ENCODE assay signal across 9 mouse cellular contexts in the genomic region with DNA sequence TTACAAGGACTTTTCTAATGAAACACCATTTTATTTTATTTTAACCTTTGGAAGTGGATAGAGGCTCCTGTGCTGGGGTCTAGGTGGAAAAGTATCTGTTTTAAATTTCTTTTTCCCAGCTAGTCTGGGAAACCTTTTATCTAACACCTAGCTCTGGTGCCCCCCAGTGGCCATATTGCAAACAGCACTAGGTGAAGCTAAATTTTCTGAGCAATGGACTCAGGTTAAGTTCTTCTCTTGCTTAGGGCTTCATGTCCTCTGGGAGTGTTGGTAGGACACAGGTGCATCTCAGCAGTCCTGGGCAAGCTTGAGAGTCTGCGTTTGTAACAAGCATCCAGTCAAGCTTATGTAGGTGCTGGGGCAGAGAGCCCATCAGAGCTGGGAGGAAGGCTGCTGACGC. TPM values are rescaled to one million over a fixed set of nuclear protein-coding genes. Genes with fewer than 3 reads are reported as not detected.
DNase-seq lines count a peak whose midpoint lies in the region; ATAC-seq and TF ChIP-seq lines count a peak whose summit lies in the region.
"Had no signal": no experiment of that assay in that cellular context is flagged by ENCODE, and none has a peak within 500 bp of the region (broad histone marks: within the 10 kb centered on the region; RNA-seq: fewer than 3 reads in every experiment).

No protein-coding gene starts in this region.

- no peaks in the 10 kb centered on the region for H3K9me3 ChIP-seq in forebrain, postnatal 0 days (ENCODE audit: low read length)
- no peaks in the 10 kb centered on the region for H3K9me3 ChIP-seq in forebrain, embryonic 16.5 days (ENCODE audit: control insufficient read depth, low read length)
- H3K9me3 ChIP-seq: limb, embryonic 13.5 days had no signal

- no peaks in the 10 kb centered on the region; the same call in 1 of the 2 replicates for H3K4me1 ChIP-seq in forebrain, postnatal 0 days (ENCODE audit: insufficient read depth)
- H3K4me1 ChIP-seq in forebrain, embryonic 16.5 days (replicated peaks; ENCODE audit: control insufficient read depth, insufficient read depth, low read length) = no peaks in the 10 kb centered on the region
- H3K4me1 ChIP-seq: limb, embryonic 13.5 days had no signal

- TF ChIP-seq CTCF in forebrain, postnatal 0 days (IDR thresholded peaks at IDR 0.05; ENCODE audit: low read depth) = peak; percentile 87

- intact Hi-C loops in left cerebral cortex, postnatal 14 days (cut with DNase I) = loop anchor here (5.0 kb wide), 2 partner anchors 45 to 165 kb away; no protein-coding TSS in a partner anchor

- no peak overlapping the region for H3K27ac ChIP-seq in forebrain, postnatal 0 days (ENCODE audit: low read depth, low read length)
- H3K27ac ChIP-seq in forebrain, embryonic 16.5 days (ENCODE audit: low read length) = no peak overlapping the region
- H3K27ac ChIP-seq: limb, embryonic 13.5 days had no signal

- peak; percentile 87 for DNase-seq in forebrain, postnatal 0 days
- peak; percentile 43 for DNase-seq in Muller cell, postnatal 12 days (ENCODE audit: inconsistent ontology term)
- DNase-seq in cerebellum, postnatal 36 days = peak; percentile 83 to 86
- DNase-seq in heart, postnatal 4 days = peak; percentile 79
- peak; percentile 86 to 90 for DNase-seq in left cerebral cortex, postnatal 14 days (ENCODE audit: low spot score in 2 of 2)
- DNase-seq in ovary, postnatal 14 days (ENCODE audit: low spot score) = peak; percentile 68
- DNase-seq in thymus, postnatal 14 days = peak; percentile 83

- no peak overlapping the region for H3K9ac ChIP-seq in forebrain, postnatal 0 days
- H3K9ac ChIP-seq in forebrain, embryonic 16.5 days (replicated peaks; ENCODE audit: low read depth, low read length) = no peak overlapping the region
- H3K9ac ChIP-seq: limb, embryonic 13.5 days had no signal

- H3K27me3 ChIP-seq in forebrain, postnatal 0 days (ENCODE audit: insufficient read depth, low read length) = no peaks in the 10 kb centered on the region
- 0 out of 2 replicates have a peak, but pooled peaks cover 2% of the 10 kb centered on the region for H3K27me3 ChIP-seq in forebrain, embryonic 16.5 days (replicated peaks; ENCODE audit: control insufficient read depth, insufficient read depth, low read length)
- H3K27me3 ChIP-seq: limb, embryonic 13.5 days had no signal

- 53% methylated on average over 2 of the region's 2 CpGs for WGBS in forebrain, postnatal 0 days
- 50% methylated on average over 2 of the region's 2 CpGs for WGBS in forebrain, embryonic 16.5 days

- no peak overlapping the region for H3K4me2 ChIP-seq in forebrain, postnatal 0 days (ENCODE audit: low read depth)
- no peak overlapping the region for H3K4me2 ChIP-seq in forebrain, embryonic 16.5 days (ENCODE audit: low read length)
- H3K4me2 ChIP-seq: limb, embryonic 13.5 days had no signal

- no peak overlapping the region for H3K4me3 ChIP-seq in forebrain, postnatal 0 days (ENCODE audit: low read depth, low read length)
- no peak overlapping the region for H3K4me3 ChIP-seq in forebrain, embryonic 16.5 days (replicated peaks; ENCODE audit: low read length)
- H3K4me3 ChIP-seq: limb, embryonic 13.5 days had no signal

- no peak for ATAC-seq in forebrain, postnatal 0 days
- ATAC-seq in forebrain, embryonic 16.5 days = no peak

- no peaks in the 10 kb centered on the region for H3K36me3 ChIP-seq in forebrain, postnatal 0 days (ENCODE audit: insufficient read depth)
- no peaks in the 10 kb centered on the region for H3K36me3 ChIP-seq in forebrain, embryonic 16.5 days (ENCODE audit: control insufficient read depth, insufficient read depth)
- H3K36me3 ChIP-seq: limb, embryonic 13.5 days had no signal

RNA-seq across cellular contexts. Expression of a gene that starts 13.0 kb away (rescaled TPM):
- total RNA-seq in forebrain, postnatal 0 days (2014; rRNA removed) = 9.6 and 12.9 TPM in 2 replicates
- 10.3 and 16.9 TPM in 2 replicates for polyA plus RNA-seq in forebrain, postnatal 0 days (2015; fragmentation: Nextera tagmentation; extraction: Ambion mirVana)
- 8.5 and 10.7 TPM in 2 replicates for polyA plus RNA-seq in forebrain, embryonic 16.5 days (2015; fragmentation: Nextera tagmentation; extraction: Ambion mirVana)
- total RNA-seq in heart, postnatal 4 days (2021) = 10 to 100 TPM; 26.3 to 27.7 TPM
- total RNA-seq in left cerebral cortex, postnatal 14 days (2021) = 100 to 1,000 TPM in 1 of 2 experiments, 10 to 100 TPM in 1; 94.8 to 121 TPM
